Mouse (Mus musculus) stomach, embryonic 16.5 days (tissue): ENCODE results near the gene Stpg3. TPM values are rescaled to one million over a fixed set of nuclear protein-coding genes. Genes with fewer than 3 reads are reported as not detected.
A peak's percentile ranks its signal among the peaks of the same experiment; 100 is the strongest.

Source experiments
- ATAC-seq: fragments of 200-750 bp; cut with Nextera tagmentation; 2 replicates; pipeline ENCODE4 v1.8.0; 2017; ENCODE audit warnings: moderate number of reproducible peaks, moderate TSS enrichment; ENCODE audit not compliant: insufficient read depth, low FRiP score
- H3K27ac ChIP-seq: fragments of 300-500 bp; sonication (generic); 2 replicates; pipeline ENCODE4 v1.5.1; 2014; ENCODE audit warnings: low read length
- H3K27me3 ChIP-seq: fragments of 300-500 bp; sonication (generic); 2 replicates; pipeline ENCODE4 v1.6.1; 2014; ENCODE audit warnings: low read length, control low read depth, mixed read lengths; ENCODE audit not compliant: control insufficient read depth, insufficient read depth
- H3K36me3 ChIP-seq: fragments of 300-500 bp; sonication (generic); 2 replicates; pipeline ENCODE4 v1.6.1; 2014; ENCODE audit warnings: low read length; ENCODE audit not compliant: control insufficient read depth, insufficient read depth
- H3K4me1 ChIP-seq: fragments of 300-500 bp; sonication (generic); 2 replicates; pipeline ENCODE4 v1.6.1; 2014; ENCODE audit warnings: low read length, control low read depth, mixed read lengths; ENCODE audit not compliant: control insufficient read depth, insufficient read depth
- H3K4me2 ChIP-seq: fragments of 300-500 bp; sonication (generic); 2 replicates; pipeline ENCODE4 v1.6.1; 2014; ENCODE audit warnings: low read depth, low read length, mixed read lengths
- H3K4me3 ChIP-seq: fragments of 300-500 bp; sonication (generic); replicated peaks from 2 replicates; pipeline ENCODE4 v1.5.1; 2014; ENCODE audit warnings: mild to moderate bottlenecking, low read length
- H3K9ac ChIP-seq: fragments of 300-500 bp; sonication (generic); 2 replicates; pipeline ENCODE4 v1.6.1; 2014; ENCODE audit warnings: low read length
- H3K9me3 ChIP-seq: fragments of 300-500 bp; sonication (generic); replicated peaks from 2 replicates; pipeline ENCODE4 v1.6.1; 2016; ENCODE audit warnings: low read length, control low read depth; ENCODE audit not compliant: control insufficient read depth
- WGBS: fragments of 180-500 bp; shearing (Covaris S2); extraction: QIAGEN DNeasy Blood & Tissue Kit; methylation state at CpG from one replicate; pipeline ENCODE4 v1.1.7; 2014; 5-methylcytosine and 5-hydroxymethylcytosine counted together
- polyA plus RNA-seq: library from polyadenylated mRNA; unstranded; fragments of >200 nt; fragmentation: Nextera tagmentation; extraction: Ambion mirVana; gene quantifications from 2 replicates; pipeline ENCODE4 v1.2.1, GENCODE M21; 2015

Stpg3 gene
- polyA plus RNA-seq, 1 experiment from 2014 or later = 0.06 TPM

DNA sequence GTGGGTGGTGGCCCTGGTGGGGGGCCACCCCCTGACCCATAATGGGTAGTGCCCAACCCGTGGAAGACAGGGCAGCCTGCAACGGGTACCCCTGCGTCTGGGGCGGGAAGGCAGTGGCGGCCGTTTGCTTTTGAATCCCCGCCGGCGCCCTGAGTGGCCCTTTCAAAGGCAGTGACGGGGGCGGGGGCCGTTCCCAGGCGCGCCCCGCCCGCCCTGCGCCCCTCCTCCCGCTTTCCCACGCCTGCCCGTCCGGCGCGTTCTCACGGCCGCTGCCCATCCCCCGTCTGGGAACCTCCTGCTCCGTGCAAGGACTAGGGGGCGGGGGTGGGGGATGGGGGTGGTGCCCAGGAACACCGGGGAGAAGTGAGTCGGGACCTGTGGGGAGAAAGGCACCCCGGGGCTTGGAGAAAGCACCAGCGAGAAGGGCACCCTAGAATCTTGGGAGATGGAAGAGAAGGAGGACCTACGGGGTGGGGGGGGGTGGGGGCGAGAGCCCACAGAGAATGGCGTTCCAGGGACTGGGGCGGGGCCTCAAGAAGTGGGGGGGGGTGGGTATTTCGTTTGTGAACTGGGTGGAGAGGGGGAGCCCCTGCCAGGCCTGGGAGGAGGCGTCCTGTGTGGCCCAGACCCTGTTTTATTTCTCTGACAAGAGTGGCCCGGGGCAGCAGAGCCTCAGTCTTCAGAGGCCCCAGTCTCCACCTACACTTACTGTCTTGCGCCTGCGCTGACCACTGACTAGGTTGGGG, 46.3 kb downstream of the Stpg3 start:
- 2% methylated on average over 40 of the region's 41 CpGs for WGBS
- ATAC-seq = peak; percentile 70

DNA sequence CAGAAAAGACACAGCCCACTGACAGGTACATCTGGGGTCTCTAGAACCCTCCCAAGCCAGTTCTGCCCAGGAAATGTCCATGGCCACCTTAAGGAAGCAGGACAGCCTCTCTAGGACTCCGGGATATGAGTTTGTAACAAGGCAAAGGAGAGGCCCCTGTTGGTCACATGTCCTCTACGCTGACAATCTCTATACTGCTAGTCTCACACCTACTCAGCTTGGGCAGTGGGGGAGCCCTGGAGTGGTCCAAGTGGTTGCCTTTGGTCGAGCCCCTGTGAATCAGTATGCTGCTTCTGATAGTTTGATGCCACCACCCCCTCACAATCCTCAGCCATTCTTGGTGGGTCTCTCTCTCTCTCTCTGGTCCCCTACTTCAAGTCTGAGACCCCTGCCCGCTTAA, 47.0 kb downstream of the Stpg3 start:
- Histone ChIP-seq H3K4me1 (peaks cover 31% of the 10 kb centered on the region), H3K27me3 (no peaks in the 10 kb centered on the region), H3K4me3 (peak overlapping the region; percentile 53), H3K9me3 (no peaks in the 10 kb centered on the region), H3K9ac (peak overlapping the region; percentile 67), H3K4me2 (peak overlapping the region; percentile 90), H3K36me3 (no peaks in the 10 kb centered on the region), H3K27ac (peak overlapping the region; percentile 70)
- WGBS = 28% methylated on average over 4 of the region's 4 CpGs
- ATAC-seq = no peak

More for the DNA sequence above, 46.3 kb downstream of the Stpg3 start:
- H3K9ac ChIP-seq = peak overlapping the region; percentile 67
- peaks cover 27% of the 10 kb centered on the region for H3K4me1 ChIP-seq
- H3K4me3 ChIP-seq = peak overlapping the region; percentile 53
- no peaks in the 10 kb centered on the region for H3K27me3 ChIP-seq
- peak overlapping the region; percentile 90 for H3K4me2 ChIP-seq
- no peaks in the 10 kb centered on the region for H3K9me3 ChIP-seq
- no peaks in the 10 kb centered on the region for H3K36me3 ChIP-seq
- peak overlapping the region; percentile 70 for H3K27ac ChIP-seq

Other genes with a start within 250 kb of the Stpg3 start
- gene Mrpl41, start 239.5 kb downstream of the Stpg3 start, polyA plus RNA-seq = 112 and 119 TPM in 2 replicates
- 9.1 and 9.5 TPM in 2 replicates for gene Pnpla7, start 238.6 kb downstream of the Stpg3 start, polyA plus RNA-seq
- 57.2 and 62.0 TPM in 2 replicates for gene Nsmf, start 160.3 kb downstream of the Stpg3 start, polyA plus RNA-seq
- gene Entpd8, start 134.3 kb downstream of the Stpg3 start, polyA plus RNA-seq = 2.5 and 2.6 TPM in 2 replicates
- gene Noxa1, start 119.5 kb downstream of the Stpg3 start, polyA plus RNA-seq = 8.1 and 8.8 TPM in 2 replicates
- 9.9 and 11.0 TPM in 2 replicates for gene Nrarp, start 33.9 kb downstream of the Stpg3 start, polyA plus RNA-seq
- gene Tor4a, start 17.8 kb downstream of the Stpg3 start, polyA plus RNA-seq = 16.8 and 19.2 TPM in 2 replicates
- gene Nelfb, start 3.1 kb downstream of the Stpg3 start, polyA plus RNA-seq = 102 and 109 TPM in 2 replicates
- not detected in 2 replicates for gene Fam166a, start 4.1 kb upstream of the Stpg3 start, polyA plus RNA-seq
- 631 and 720 TPM in 2 replicates for gene Tubb4b, start 10.1 kb upstream of the Stpg3 start, polyA plus RNA-seq
- 0.71 and 1.1 TPM in 2 replicates for gene Slc34a3, start 19.7 kb upstream of the Stpg3 start, polyA plus RNA-seq
- 0.23 and 0.64 TPM in 2 replicates for gene Rnf224, start 22.1 kb upstream of the Stpg3 start, polyA plus RNA-seq
- 11.3 and 14.2 TPM in 2 replicates for gene Rnf208, start 27.6 kb upstream of the Stpg3 start, polyA plus RNA-seq
- gene Cysrt1, start 27.8 kb upstream of the Stpg3 start, polyA plus RNA-seq = 66.0 and 120 TPM in 2 replicates
- 10.1 and 12.8 TPM in 2 replicates for gene AL732309.1, start 32.2 kb upstream of the Stpg3 start, polyA plus RNA-seq
- gene Tmem203, start 40.8 kb upstream of the Stpg3 start, polyA plus RNA-seq = 19.5 and 20.2 TPM in 2 replicates
- 17.9 and 19.0 TPM in 2 replicates for gene Tprn, start 48.0 kb upstream of the Stpg3 start, polyA plus RNA-seq
- 199 TPM in 2 replicates for gene Ssna1, start 57.8 kb upstream of the Stpg3 start, polyA plus RNA-seq
- 123 and 134 TPM in 2 replicates for gene Anapc2, start 57.8 kb upstream of the Stpg3 start, polyA plus RNA-seq
- gene Tmem210, start 73.5 kb upstream of the Stpg3 start, polyA plus RNA-seq = not detected in 2 replicates
- 14.3 and 20.3 TPM in 2 replicates for gene Lrrc26, start 75.3 kb upstream of the Stpg3 start, polyA plus RNA-seq
- gene Grin1, start 104.5 kb upstream of the Stpg3 start, polyA plus RNA-seq = 2.0 and 2.3 TPM in 2 replicates
- gene Man1b1, start 117.7 kb upstream of the Stpg3 start, polyA plus RNA-seq = 46.0 and 47.0 TPM in 2 replicates
- 23.8 and 26.8 TPM in 2 replicates for gene Dpp7, start 141.7 kb upstream of the Stpg3 start, polyA plus RNA-seq
- 34.8 and 40.0 TPM in 2 replicates for gene Uap1l1, start 151.0 kb upstream of the Stpg3 start, polyA plus RNA-seq
- 30.7 and 35.9 TPM in 2 replicates for gene Sapcd2, start 157.7 kb upstream of the Stpg3 start, polyA plus RNA-seq
- gene Entpd2, start 181.2 kb upstream of the Stpg3 start, polyA plus RNA-seq = 16.6 and 19.4 TPM in 2 replicates
- gene Npdc1, start 184.7 kb upstream of the Stpg3 start, polyA plus RNA-seq = 54.9 and 66.1 TPM in 2 replicates
- gene Fut7, start 208.6 kb upstream of the Stpg3 start, polyA plus RNA-seq = 0.19 TPM in 1 of 2 replicates, not detected in the other
- 4.0 and 4.6 TPM in 2 replicates for gene Abca2, start 214.1 kb upstream of the Stpg3 start, polyA plus RNA-seq
- 60.5 and 113 TPM in 2 replicates for gene Clic3, start 242.2 kb upstream of the Stpg3 start, polyA plus RNA-seq
- gene Paxx, start 246.5 kb upstream of the Stpg3 start, polyA plus RNA-seq = 44.1 and 49.4 TPM in 2 replicates